Mouse (Mus musculus) midbrain, embryonic 14.5 days (tissue): ENCODE data around the gene Pik3cb. TPM values are rescaled to one million over a fixed set of nuclear protein-coding genes. Genes with fewer than 3 reads are reported as not detected.

ENCODE experiments used
- polyA plus RNA-seq: library from polyadenylated mRNA; unstranded; fragments of >200 nt; fragmentation: Nextera tagmentation; extraction: Ambion mirVana; gene quantifications from 2 replicates; pipeline ENCODE4 v1.2.1, GENCODE M21; 2014

The Pik3cb gene
- polyA plus RNA-seq, 1 experiment from 2014 or later = 4.7 TPM

Other genes starting within 250 kb of the Pik3cb start
- gene 7420426K07Rik, start 237.5 kb downstream of the Pik3cb start, polyA plus RNA-seq = not detected in 2 replicates
- gene Foxl2, start 185.3 kb downstream of the Pik3cb start, polyA plus RNA-seq = 0.45 and 0.95 TPM in 2 replicates
- gene Faim, start 154.2 kb downstream of the Pik3cb start, polyA plus RNA-seq = 112 and 126 TPM in 2 replicates
- gene Gm1123, start 104.9 kb downstream of the Pik3cb start, polyA plus RNA-seq = not detected in 2 replicates
- gene Faiml, start 96.6 kb upstream of the Pik3cb start, polyA plus RNA-seq = not detected in 2 replicates
- gene Cep70, start 102.7 kb upstream of the Pik3cb start, polyA plus RNA-seq = 65.4 and 72.1 TPM in 2 replicates
- 0.26 and 0.39 TPM in 2 replicates for gene Esyt3, start 217.9 kb upstream of the Pik3cb start, polyA plus RNA-seq